9 mouse cellular contexts compared by ENCODE assay signal in genomic region chr5:29826780-29827179, GRCm38 (mm10).
DNase-seq lines count a peak whose midpoint lies in the region; ATAC-seq lines count a peak whose summit lies in the region.
"Had no signal": no experiment of that assay in that cellular context is flagged by ENCODE, and none has a peak within 500 bp of the region (broad histone marks: within the 10 kb centered on the region; RNA-seq: fewer than 3 reads in every experiment).

No protein-coding gene starts in this region.

- 18% methylated on average over 4 of the region's 4 CpGs for WGBS in heart, embryonic 11.5 days (ENCODE audit: insufficient replicate concordance)
- 55% methylated on average over 4 of the region's 4 CpGs for WGBS in kidney, embryonic 16.5 days

- 0 out of 2 replicates have a peak, but pooled peaks cover 3% of the 10 kb centered on the region for H3K4me1 ChIP-seq in heart, embryonic 11.5 days (ENCODE audit: control insufficient read depth, insufficient read depth, low read length)
- no peaks in the 10 kb centered on the region for H3K4me1 ChIP-seq in kidney, embryonic 16.5 days (ENCODE audit: insufficient read depth, low read length)
- H3K4me1 ChIP-seq: midbrain, embryonic 15.5 days had no signal

- H3K27me3 ChIP-seq in heart, embryonic 11.5 days (ENCODE audit: control insufficient read depth, insufficient read depth, low read length) = no peaks in the 10 kb centered on the region
- no peaks in the 10 kb centered on the region for H3K27me3 ChIP-seq in kidney, embryonic 16.5 days (ENCODE audit: insufficient read depth, low read length)
- H3K27me3 ChIP-seq: midbrain, embryonic 15.5 days had no signal

- no peak; the same call in 1 of the 2 replicates for ATAC-seq in heart, embryonic 11.5 days (replicated peaks; ENCODE audit: insufficient number of reproducible peaks, low FRiP score, low TSS enrichment)
- ATAC-seq in kidney, embryonic 16.5 days (ENCODE audit: low FRiP score, low TSS enrichment) = 0 out of 2 replicates have a peak, but pooled peaks have one; percentile 51
- no peak for ATAC-seq in erythroblast, adult 5-6 weeks (replicated peaks; ENCODE audit: low FRiP score, poor library complexity, severe bottlenecking)
- ATAC-seq: midbrain, embryonic 15.5 days had no signal

- no peaks in the 10 kb centered on the region for H3K9me3 ChIP-seq in heart, embryonic 11.5 days (replicated peaks; ENCODE audit: control insufficient read depth, low read length)
- H3K9me3 ChIP-seq in kidney, embryonic 16.5 days (ENCODE audit: low read length) = no peaks in the 10 kb centered on the region
- H3K9me3 ChIP-seq: midbrain, embryonic 15.5 days had no signal

- no peak overlapping the region for H3K27ac ChIP-seq in heart, embryonic 11.5 days (ENCODE audit: low read depth, low read length)
- no peak overlapping the region for H3K27ac ChIP-seq in kidney, embryonic 16.5 days (ENCODE audit: low read length)
- H3K27ac ChIP-seq: midbrain, embryonic 15.5 days had no signal

- H3K4me3 ChIP-seq in heart, embryonic 11.5 days (ENCODE audit: low read depth, low read length) = no peak overlapping the region
- H3K4me3 ChIP-seq in kidney, embryonic 16.5 days (ENCODE audit: low read length) = no peak overlapping the region
- H3K4me3 ChIP-seq: midbrain, embryonic 15.5 days had no signal

- intact Hi-C loops in gastrocnemius, postnatal 36 days (cut with DNase I) = loop anchor here (5.0 to 10.0 kb wide), 2 partner anchors 128 to 186 kb away; partner anchors contain the start of gene Il6

- H3K36me3 ChIP-seq in heart, embryonic 11.5 days (ENCODE audit: control insufficient read depth, insufficient read depth, low read length) = no peaks in the 10 kb centered on the region
- no peaks in the 10 kb centered on the region for H3K36me3 ChIP-seq in kidney, embryonic 16.5 days (ENCODE audit: insufficient read depth, low read length)
- H3K36me3 ChIP-seq: midbrain, embryonic 15.5 days had no signal

- peak; percentile 98 for DNase-seq in heart, adult 11 months
- peak; percentile 17 to 29 for DNase-seq in gastrocnemius, postnatal 36 days
- DNase-seq in lung, postnatal 36 days = peak; percentile 77
- DNase-seq in right cerebral cortex, postnatal 25 days = no peak
- no peak for DNase-seq in layer of hippocampus, postnatal 25 days (ENCODE audit: extremely low spot score in 1 of 2, low spot score in 1 of 2)

- H3K4me2 ChIP-seq in heart, embryonic 11.5 days = no peak overlapping the region
- no peak overlapping the region for H3K4me2 ChIP-seq in kidney, embryonic 16.5 days (replicated peaks; ENCODE audit: low read depth, low read length)
- H3K4me2 ChIP-seq: midbrain, embryonic 15.5 days had no signal

- no peak overlapping the region for H3K9ac ChIP-seq in heart, embryonic 11.5 days (ENCODE audit: low read depth, low read length)
- no peak overlapping the region for H3K9ac ChIP-seq in kidney, embryonic 16.5 days (replicated peaks; ENCODE audit: low read length)
- H3K9ac ChIP-seq: midbrain, embryonic 15.5 days had no signal

Comparison
In these comparisons a context has a peak if more than half of its experiments do, and no peak if none do; other contexts are left out.
1. DNase-seq: peak in heart, adult 11 months (single experiment), gastrocnemius, postnatal 36 days (2 of 2) and lung, postnatal 36 days (single experiment); none in right cerebral cortex, postnatal 25 days (single experiment) and layer of hippocampus, postnatal 25 days (0 of 2).